In the genomic region with DNA sequence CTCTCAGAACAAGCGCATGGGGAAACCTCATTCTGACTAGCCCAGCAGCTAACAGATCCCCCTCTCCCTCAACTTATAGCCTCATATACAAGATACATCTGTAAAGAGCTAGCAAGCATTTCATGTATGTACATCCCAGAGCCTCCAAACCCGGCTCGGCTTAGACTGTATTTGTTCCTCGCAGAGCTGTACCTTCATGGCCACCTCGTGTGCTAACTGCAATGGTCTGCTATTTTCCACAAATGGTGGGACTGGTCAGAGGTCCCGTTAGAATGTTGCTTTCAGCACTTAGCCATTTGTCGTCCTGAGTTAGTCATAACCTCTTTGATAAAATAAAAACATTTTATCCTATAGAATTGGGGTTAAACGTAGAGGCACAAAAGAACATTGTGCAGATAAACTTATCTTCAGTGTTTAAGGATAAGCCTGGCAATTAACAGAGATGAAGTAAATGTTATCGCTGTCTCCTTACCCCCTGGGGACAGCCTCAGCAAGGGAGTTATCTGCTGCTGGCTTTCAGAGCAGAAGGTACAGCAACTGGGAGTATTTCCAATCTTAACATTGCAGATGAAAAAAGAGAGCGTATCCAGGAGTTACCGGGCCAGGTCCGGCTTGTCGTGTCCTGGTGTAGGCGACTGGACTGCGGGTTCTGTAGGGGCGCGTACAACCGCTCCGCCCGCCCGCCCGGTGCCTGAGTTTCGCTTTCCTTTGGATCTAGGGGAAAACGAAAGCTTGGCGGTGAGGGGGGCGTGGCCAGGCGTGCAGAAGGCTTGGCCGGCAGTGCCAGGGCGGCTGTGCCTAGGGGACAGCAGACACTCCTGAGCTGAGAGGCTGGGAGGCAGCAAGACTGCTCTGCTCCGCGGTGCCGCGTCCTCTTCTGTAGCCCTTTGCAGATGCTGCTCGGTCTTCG, we compare ENCODE assay signal across 8 mouse cellular contexts. TPM values are rescaled to one million over a fixed set of nuclear protein-coding genes. Genes with fewer than 3 reads are reported as not detected.
DNase-seq lines count a peak whose midpoint lies in the region; ATAC-seq lines count a peak whose summit lies in the region.

TSS of gene Usp18 (plus strand) at position 780 of the 910 bp plus-strand sequence.

- 0 out of 2 replicates have a peak, but pooled peaks cover 2% of the 10 kb centered on the region for H3K27me3 ChIP-seq in hindbrain, embryonic 15.5 days

- peak; percentile 95 for ATAC-seq in hindbrain, embryonic 15.5 days (ENCODE audit: low FRiP score, low read depth)

- DNase-seq in WW6 (ENCODE audit: low read depth, low spot score), result peak; percentile 48
- peak; percentile 55 to 68 for DNase-seq in cerebellum, postnatal 36 days
- DNase-seq in frontal cortex, postnatal 36 days (ENCODE audit: low spot score in 2 of 2), result peak; percentile 58 to 60
- DNase-seq in left cerebral cortex, adult 11 months (ENCODE audit: low spot score), result peak; percentile 32
- DNase-seq in lung, postnatal 36 days, result peak; percentile 97
- peak; percentile 85 for DNase-seq in retina, embryonic 14.5 days (ENCODE audit: low spot score)
- peak; percentile 89 to 90 for DNase-seq in thymus, postnatal 36 days

- H3K4me2 ChIP-seq in hindbrain, embryonic 15.5 days, result peak within 1 kb of the TSS; percentile 91

- no peaks in the 10 kb centered on the region; the same call in 1 of the 2 replicates for H3K4me1 ChIP-seq in hindbrain, embryonic 15.5 days (replicated peaks)

- peak within 1 kb of the TSS; percentile 45 for H3K9ac ChIP-seq in hindbrain, embryonic 15.5 days

- WGBS in hindbrain, embryonic 15.5 days, result 10% methylated on average over 35 of the region's 35 CpGs

- peak within 1 kb of the TSS; percentile 48 for H3K4me3 ChIP-seq in hindbrain, embryonic 15.5 days

- no peaks in the 10 kb centered on the region for H3K36me3 ChIP-seq in hindbrain, embryonic 15.5 days

- no peak within 1 kb of the TSS for H3K27ac ChIP-seq in hindbrain, embryonic 15.5 days (replicated peaks)

- no peaks in the 10 kb centered on the region for H3K9me3 ChIP-seq in hindbrain, embryonic 15.5 days

RNA-seq across cellular contexts. Expression of gene Usp18, which starts in this region (rescaled TPM):
- 1.8 and 2.9 TPM in 2 replicates for polyA plus RNA-seq in hindbrain, embryonic 15.5 days (2015; fragmentation: Nextera tagmentation; extraction: Ambion mirVana)

Comparison
In these comparisons a context has a peak if more than half of its experiments do, and no peak if none do; other contexts are left out.
1. DNase-seq: peak in every context shown above with its lines; median percentile 97 in lung, postnatal 36 days; 90 in thymus, postnatal 36 days; 85 in retina, embryonic 14.5 days; 62 in cerebellum, postnatal 36 days; 59 in frontal cortex, postnatal 36 days; 48 in WW6; 32 in left cerebral cortex, adult 11 months.